Mouse (Mus musculus): ENCODE measurements around the gene Ppp1r12b. TPM values are rescaled to one million over a fixed set of nuclear protein-coding genes. Genes with fewer than 3 reads are reported as not detected.
A peak's percentile ranks its signal among the peaks of the same experiment; 100 is the strongest.

Ppp1r12b gene
- polyA plus RNA-seq, 1 experiment from 2014 or later = 10.5 TPM

- Histone ChIP-seq H3K9me3 (no peaks in the 10 kb centered on the region), H3K4me3 (no peak overlapping the region), H3K4me1 (replicated peaks) (no peaks in the 10 kb centered on the region), H3K27me3 (no peaks in the 10 kb centered on the region), H3K36me3 (peaks cover 43% of the 10 kb centered on the region), H3K9ac (no peak overlapping the region), H3K27ac (replicated peaks) (no peak overlapping the region), H3K4me2 (no peak overlapping the region)
- no peak for ATAC-seq (ENCODE audit: low read depth)
- WGBS = 54% methylated on average over 4 of the region's 4 CpGs
Measured at GRCm38 (mm10) chr1:134875800-134876199, 79.9 kb downstream of the Ppp1r12b start.

GRCm38 (mm10) chr1:134872678-134873077 is 83.1 kb downstream of the Ppp1r12b start:
- no peak overlapping the region for H3K9ac ChIP-seq
- peaks cover 39% of the 10 kb centered on the region; the same call in 1 of the 2 replicates for H3K36me3 ChIP-seq
- H3K9me3 ChIP-seq = no peaks in the 10 kb centered on the region
- no peak overlapping the region for H3K4me2 ChIP-seq
- 66% methylated on average over 6 of the region's 6 CpGs for WGBS
- peaks cover 6% of the 10 kb centered on the region; the same call in 1 of the 2 replicates for H3K4me1 ChIP-seq (replicated peaks)
- H3K27ac ChIP-seq (replicated peaks) = no peak overlapping the region; the same call in 1 of the 2 replicates
- H3K4me3 ChIP-seq = no peak overlapping the region
- no peak for ATAC-seq (ENCODE audit: low read depth)
- H3K27me3 ChIP-seq = no peaks in the 10 kb centered on the region

- Histone ChIP-seq H3K4me3 (no peak overlapping the region), H3K27ac (replicated peaks) (no peak overlapping the region), H3K27me3 (no peaks in the 10 kb centered on the region), H3K9me3 (no peaks in the 10 kb centered on the region), H3K4me2 (no peak overlapping the region), H3K9ac (no peak overlapping the region), H3K4me1 (replicated peaks) (peaks cover 9% of the 10 kb centered on the region), H3K36me3 (peaks cover 24% of the 10 kb centered on the region)
- ATAC-seq (ENCODE audit: low read depth) = no peak
- 71% methylated on average over 2 of the region's 2 CpGs for WGBS
Measured at GRCm38 (mm10) chr1:134866426-134866825, 89.3 kb downstream of the Ppp1r12b start.

- peaks cover 23% of the 10 kb centered on the region for H3K36me3 ChIP-seq
- H3K27me3 ChIP-seq = no peaks in the 10 kb centered on the region
- H3K9ac ChIP-seq = no peak overlapping the region
- ATAC-seq (ENCODE audit: low read depth) = no peak
- H3K9me3 ChIP-seq = no peaks in the 10 kb centered on the region
- 61% methylated on average over 6 of the region's 6 CpGs for WGBS
- H3K4me1 ChIP-seq (replicated peaks) = peaks cover 16% of the 10 kb centered on the region
- H3K4me3 ChIP-seq = no peak overlapping the region
- H3K27ac ChIP-seq (replicated peaks) = no peak overlapping the region
- H3K4me2 ChIP-seq = no peak overlapping the region
Measured at GRCm38 (mm10) chr1:134865552-134865951, 90.2 kb downstream of the Ppp1r12b start.

GRCm38 (mm10) chr1:134860538-134860937 is 95.2 kb downstream of the Ppp1r12b start:
- Histone ChIP-seq H3K9me3 (no peaks in the 10 kb centered on the region), H3K27ac (replicated peaks) (peak overlapping the region; percentile 39), H3K4me1 (replicated peaks) (peaks cover 24% of the 10 kb centered on the region), H3K4me2 (no peak overlapping the region), H3K27me3 (no peaks in the 10 kb centered on the region), H3K9ac (no peak overlapping the region), H3K36me3 (peaks cover 12% of the 10 kb centered on the region; the same call in 1 of the 2 replicates), H3K4me3 (no peak overlapping the region)
- 13% methylated on average over 2 of the region's 2 CpGs for WGBS
- ATAC-seq (ENCODE audit: low read depth) = no peak

GRCm38 (mm10) chr1:134858344-134859053 is 97.2 kb downstream of the Ppp1r12b start:
- H3K27me3 ChIP-seq = no peaks in the 10 kb centered on the region
- H3K4me2 ChIP-seq = no peak overlapping the region
- WGBS = 53% methylated on average over 3 of the region's 3 CpGs
- no peak overlapping the region for H3K4me3 ChIP-seq
- peak; percentile 64; the same call in 1 of the 2 replicates for ATAC-seq (ENCODE audit: low read depth)
- peaks cover 6% of the 10 kb centered on the region; the same call in 1 of the 2 replicates for H3K36me3 ChIP-seq
- peaks cover 24% of the 10 kb centered on the region for H3K4me1 ChIP-seq (replicated peaks)
- H3K9ac ChIP-seq = no peak overlapping the region
- H3K9me3 ChIP-seq = no peaks in the 10 kb centered on the region
- no peak overlapping the region; the same call in 1 of the 2 replicates for H3K27ac ChIP-seq (replicated peaks)

GRCm38 (mm10) chr1:134854325-134854982 is 101.3 kb downstream of the Ppp1r12b start:
- WGBS = 83% methylated on average over 1 of the region's 1 CpGs
- H3K27ac ChIP-seq (replicated peaks) = no peak overlapping the region
- no peak overlapping the region for H3K9ac ChIP-seq
- H3K4me3 ChIP-seq = no peak overlapping the region
- H3K9me3 ChIP-seq = no peaks in the 10 kb centered on the region
- H3K27me3 ChIP-seq = no peaks in the 10 kb centered on the region
- H3K4me1 ChIP-seq (replicated peaks) = peaks cover 10% of the 10 kb centered on the region
- H3K36me3 ChIP-seq = peaks cover 5% of the 10 kb centered on the region; the same call in 1 of the 2 replicates
- ATAC-seq (ENCODE audit: low read depth) = no peak
- no peak overlapping the region for H3K4me2 ChIP-seq

GRCm38 (mm10) chr1:134852797-134853196 is 102.9 kb downstream of the Ppp1r12b start:
- WGBS = 93% methylated on average over 3 of the region's 3 CpGs
- Histone ChIP-seq H3K4me3 (no peak overlapping the region), H3K9ac (no peak overlapping the region), H3K36me3 (peaks cover 5% of the 10 kb centered on the region; the same call in 1 of the 2 replicates), H3K4me1 (replicated peaks) (no peaks in the 10 kb centered on the region), H3K4me2 (no peak overlapping the region), H3K27ac (replicated peaks) (no peak overlapping the region), H3K27me3 (no peaks in the 10 kb centered on the region), H3K9me3 (no peaks in the 10 kb centered on the region)
- no peak for ATAC-seq (ENCODE audit: low read depth)

- no peak overlapping the region for H3K4me3 ChIP-seq
- no peak overlapping the region for H3K4me2 ChIP-seq
- H3K27ac ChIP-seq (replicated peaks) = no peak overlapping the region
- peaks cover 5% of the 10 kb centered on the region; the same call in 1 of the 2 replicates for H3K36me3 ChIP-seq
- WGBS = 83% methylated on average over 5 of the region's 5 CpGs
- ATAC-seq (ENCODE audit: low read depth) = no peak
- H3K9ac ChIP-seq = no peak overlapping the region
- H3K27me3 ChIP-seq = no peaks in the 10 kb centered on the region
- no peaks in the 10 kb centered on the region for H3K9me3 ChIP-seq
- H3K4me1 ChIP-seq (replicated peaks) = peaks cover 11% of the 10 kb centered on the region
Measured at GRCm38 (mm10) chr1:134851211-134851610, 104.5 kb downstream of the Ppp1r12b start.

- H3K27ac ChIP-seq (replicated peaks) = no peak overlapping the region
Measured at GRCm38 (mm10) chr1:134850361-134850760, 105.4 kb downstream of the Ppp1r12b start.

GRCm38 (mm10) chr1:134847851-134848250 is 107.9 kb downstream of the Ppp1r12b start:
- no peak for ATAC-seq (ENCODE audit: low read depth)
- Histone ChIP-seq H3K27me3 (no peaks in the 10 kb centered on the region), H3K4me2 (no peak overlapping the region), H3K4me1 (replicated peaks) (peaks cover 18% of the 10 kb centered on the region), H3K9ac (no peak overlapping the region), H3K9me3 (no peaks in the 10 kb centered on the region), H3K36me3 (peaks cover 5% of the 10 kb centered on the region; the same call in 1 of the 2 replicates), H3K27ac (replicated peaks) (0 out of 2 replicates have a peak overlapping the region, but pooled peaks have one; percentile 38), H3K4me3 (no peak overlapping the region)
- 79% methylated on average over 9 of the region's 9 CpGs for WGBS

More at GRCm38 (mm10) chr1:134850361-134850760, 105.4 kb downstream of the Ppp1r12b start:
- no peak for ATAC-seq (ENCODE audit: low read depth)
- Histone ChIP-seq H3K27me3 (no peaks in the 10 kb centered on the region), H3K9ac (no peak overlapping the region), H3K4me3 (no peak overlapping the region), H3K9me3 (no peaks in the 10 kb centered on the region), H3K4me1 (replicated peaks) (peaks cover 18% of the 10 kb centered on the region), H3K4me2 (no peak overlapping the region), H3K36me3 (peaks cover 5% of the 10 kb centered on the region; the same call in 1 of the 2 replicates)
- 94% methylated on average over 3 of the region's 3 CpGs for WGBS

- Histone ChIP-seq H3K9ac (peak overlapping the region; percentile 31), H3K4me3 (no peak overlapping the region)
- WGBS = 67% methylated on average over 10 of the region's 10 CpGs
Measured at GRCm38 (mm10) chr1:134846295-134846988, 109.3 kb downstream of the Ppp1r12b start.

More at GRCm38 (mm10) chr1:134846295-134846988, 109.3 kb downstream of the Ppp1r12b start:
- no peaks in the 10 kb centered on the region for H3K9me3 ChIP-seq
- H3K27ac ChIP-seq (replicated peaks) = peak overlapping the region; percentile 71
- no peak overlapping the region for H3K4me2 ChIP-seq
- H3K27me3 ChIP-seq = no peaks in the 10 kb centered on the region
- peak; percentile 61 for ATAC-seq (ENCODE audit: low read depth)
- 0 out of 2 replicates have a peak, but pooled peaks cover 6% of the 10 kb centered on the region for H3K36me3 ChIP-seq
- H3K4me1 ChIP-seq (replicated peaks) = peaks cover 18% of the 10 kb centered on the region
